Mouse (Mus musculus) E14TG2a.4 (cell line): Measurements from ENCODE around the gene Kdelr3.
A peak's percentile ranks its signal among the peaks of the same experiment; 100 is the strongest.

Experiments
- H3K27me3 ChIP-seq: 2 replicates; pipeline ENCODE4 v1.6.1; 2014; ENCODE audit warnings: low read length, control low read depth; ENCODE audit not compliant: insufficient read depth
- H3K36me3 ChIP-seq: 2 replicates; pipeline ENCODE4 v1.6.1; 2014; ENCODE audit warnings: low read length, control low read depth; ENCODE audit not compliant: insufficient read depth
- H3K4me1 ChIP-seq: replicated peaks from 2 replicates; pipeline ENCODE4 v1.6.1; 2014; ENCODE audit warnings: low read depth, low read length, control low read depth
- H3K4me3 ChIP-seq: replicated peaks from 2 replicates; pipeline ENCODE4 v1.5.1; 2014; ENCODE audit warnings: mild to moderate bottlenecking, low read length
- H3K9me3 ChIP-seq: 2 replicates; pipeline ENCODE4 v1.6.1; 2014; ENCODE audit warnings: low read length, control low read depth
- CTCF ChIP-seq: conservative IDR thresholded peaks from 2 replicates; pipeline ENCODE4 v1.5.1; 2014; ENCODE audit warnings: low read length
- NANOG ChIP-seq: IDR thresholded peaks from 2 replicates; pipeline ENCODE4 v1.6.1; 2014; ENCODE audit warnings: borderline replicate concordance, low read length, mixed read lengths
- POU5F1 ChIP-seq: IDR thresholded peaks from 2 replicates; pipeline ENCODE4 v1.6.1; 2014; ENCODE audit warnings: low read length, borderline replicate concordance

Gene Kdelr3

GRCm38 (mm10) chr15:79516171-79517096, at the start of gene Kdelr3:
Gene Kdelr3, plus strand, starts transcription at chr15:79516411.
- Histone ChIP-seq H3K9me3 (0 out of 2 replicates have a peak, but pooled peaks cover 6% of the 10 kb centered on the region), H3K36me3 (no peaks in the 10 kb centered on the region), H3K27me3 (peaks cover 63% of the 10 kb centered on the region), H3K4me1 (peaks cover 76% of the 10 kb centered on the region), H3K4me3 (peak within 1 kb of the TSS; percentile 82)
- TF ChIP-seq POU5F1: no peak
- no peak for TF ChIP-seq NANOG
- no peak for TF ChIP-seq CTCF

GRCm38 (mm10) chr15:79466601-79467286, 49.5 kb upstream of the Kdelr3 start:
- Histone ChIP-seq H3K27me3 (peaks cover 14% of the 10 kb centered on the region), H3K4me1 (peaks cover 68% of the 10 kb centered on the region), H3K36me3 (no peaks in the 10 kb centered on the region), H3K9me3 (peaks cover 11% of the 10 kb centered on the region), H3K4me3 (peak overlapping the region; percentile 21; the same call in 1 of the 2 replicates)
- TF ChIP-seq POU5F1 (no peak), CTCF (peak; percentile 97), NANOG (no peak)

- Histone ChIP-seq H3K27me3 (0 out of 2 replicates have a peak, but pooled peaks cover 3% of the 10 kb centered on the region), H3K36me3 (no peaks in the 10 kb centered on the region), H3K4me3 (no peak overlapping the region), H3K9me3 (no peaks in the 10 kb centered on the region), H3K4me1 (peaks cover 54% of the 10 kb centered on the region)
- TF ChIP-seq CTCF (peak; percentile 55), POU5F1 (no peak)
These were observed 46.6 kb upstream of the Kdelr3 start for GRCm38 (mm10) chr15:79469577-79469976.

- TF ChIP-seq POU5F1 (no peak), NANOG (no peak), CTCF (no peak)
- Histone ChIP-seq H3K4me3 (peak overlapping the region; percentile 48), H3K4me1 (peaks cover 44% of the 10 kb centered on the region)
These were observed 45.6 kb upstream of the Kdelr3 start for GRCm38 (mm10) chr15:79470583-79470982.

GRCm38 (mm10) chr15:79471095-79471494, 45.1 kb upstream of the Kdelr3 start:
- H3K4me3 ChIP-seq: peak overlapping the region; percentile 48
- 0 out of 2 replicates have a peak, but pooled peaks cover 3% of the 10 kb centered on the region for H3K27me3 ChIP-seq
- TF ChIP-seq POU5F1 (no peak), CTCF (no peak), NANOG (no peak)
- peaks cover 40% of the 10 kb centered on the region for H3K4me1 ChIP-seq
- H3K9me3 ChIP-seq: peaks cover 6% of the 10 kb centered on the region; the same call in 1 of the 2 replicates
- no peaks in the 10 kb centered on the region for H3K36me3 ChIP-seq

More at GRCm38 (mm10) chr15:79470583-79470982, 45.6 kb upstream of the Kdelr3 start:
- H3K36me3 ChIP-seq: no peaks in the 10 kb centered on the region
- peaks cover 6% of the 10 kb centered on the region; the same call in 1 of the 2 replicates for H3K9me3 ChIP-seq
- 0 out of 2 replicates have a peak, but pooled peaks cover 3% of the 10 kb centered on the region for H3K27me3 ChIP-seq

GRCm38 (mm10) chr15:79473042-79473441, 43.2 kb upstream of the Kdelr3 start:
- peaks cover 5% of the 10 kb centered on the region; the same call in 1 of the 2 replicates for H3K27me3 ChIP-seq
- no peak overlapping the region for H3K4me3 ChIP-seq
- H3K9me3 ChIP-seq: peaks cover 6% of the 10 kb centered on the region; the same call in 1 of the 2 replicates
- H3K36me3 ChIP-seq: no peaks in the 10 kb centered on the region
- peaks cover 21% of the 10 kb centered on the region for H3K4me1 ChIP-seq
- TF ChIP-seq NANOG: no peak
- TF ChIP-seq POU5F1: no peak
- peak; percentile 64 for TF ChIP-seq CTCF

- TF ChIP-seq CTCF (peak; percentile 11), POU5F1 (no peak)
- peaks cover 20% of the 10 kb centered on the region for H3K4me1 ChIP-seq
- H3K4me3 ChIP-seq: no peak overlapping the region
- no peaks in the 10 kb centered on the region for H3K36me3 ChIP-seq
- peaks cover 12% of the 10 kb centered on the region for H3K27me3 ChIP-seq
- H3K9me3 ChIP-seq: peaks cover 6% of the 10 kb centered on the region; the same call in 1 of the 2 replicates
These were observed 42.4 kb upstream of the Kdelr3 start for GRCm38 (mm10) chr15:79473638-79474355.

GRCm38 (mm10) chr15:79477227-79477626, 39.0 kb upstream of the Kdelr3 start:
- Histone ChIP-seq H3K4me3 (no peak overlapping the region), H3K27me3 (peaks cover 41% of the 10 kb centered on the region), H3K9me3 (peaks cover 6% of the 10 kb centered on the region; the same call in 1 of the 2 replicates), H3K36me3 (no peaks in the 10 kb centered on the region), H3K4me1 (peaks cover 20% of the 10 kb centered on the region)
- TF ChIP-seq CTCF (no peak), NANOG (no peak), POU5F1 (no peak)
